Mouse (Mus musculus): ENCODE results near the gene Lgals7. TPM values are rescaled to one million over a fixed set of nuclear protein-coding genes. Genes with fewer than 3 reads are reported as not detected.

Gene Lgals7
- 0.97 and 4.0 TPM in 2 replicates for polyA plus RNA-seq (2016; fragmentation: Nextera tagmentation; extraction: Ambion mirVana)

GRCm38 (mm10) chr7:28863540-28863939, at the start of gene Lgals7:
Gene Lgals7 (plus strand): TSS chr7:28863853.
- Histone ChIP-seq H3K4me1 (replicated peaks) (peaks cover 26% of the 10 kb centered on the region), H3K4me3 (no peak within 1 kb of the TSS), H3K36me3 (no peaks in the 10 kb centered on the region), H3K27me3 (ENCODE audit: insufficient read depth, poor library complexity, severe bottlenecking) (peaks cover 5% of the 10 kb centered on the region; the same call in 1 of the 2 replicates), H3K27ac (peak within 1 kb of the TSS; percentile 50; the same call in 1 of the 2 replicates), H3K9me3 (peaks cover 8% of the 10 kb centered on the region)
- DNase-seq (ENCODE audit: low spot score), result no peak
- WGBS, result 89% methylated on average over 6 of the region's 6 CpGs

GRCm38 (mm10) chr7:28814306-28815034, 49.2 kb upstream of the Lgals7 start:
- Histone ChIP-seq H3K9me3 (no peaks in the 10 kb centered on the region), H3K27ac (no peak overlapping the region), H3K36me3 (peaks cover 79% of the 10 kb centered on the region), H3K27me3 (ENCODE audit: insufficient read depth, poor library complexity, severe bottlenecking) (no peaks in the 10 kb centered on the region), H3K4me1 (replicated peaks) (peaks cover 79% of the 10 kb centered on the region), H3K4me3 (peak overlapping the region; percentile 87; the same call in 1 of the 2 replicates)
- 91% methylated on average over 5 of the region's 5 CpGs for WGBS
- no peak for DNase-seq (ENCODE audit: low spot score)

- no peaks in the 10 kb centered on the region for H3K9me3 ChIP-seq
- H3K27ac ChIP-seq, result no peak overlapping the region
- H3K4me1 ChIP-seq (replicated peaks), result peaks cover 84% of the 10 kb centered on the region
- 0 out of 2 replicates have a peak overlapping the region, but pooled peaks have one; percentile 12 for H3K4me3 ChIP-seq
- peaks cover 87% of the 10 kb centered on the region for H3K36me3 ChIP-seq
- DNase-seq (ENCODE audit: low spot score), result no peak
- 92% methylated on average over 9 of the region's 9 CpGs for WGBS
- H3K27me3 ChIP-seq (ENCODE audit: insufficient read depth, poor library complexity, severe bottlenecking), result no peaks in the 10 kb centered on the region
These were observed 48.4 kb upstream of the Lgals7 start for GRCm38 (mm10) chr7:28815230-28815629.

GRCm38 (mm10) chr7:28816201-28816600, 47.5 kb upstream of the Lgals7 start:
- no peaks in the 10 kb centered on the region for H3K9me3 ChIP-seq
- DNase-seq (ENCODE audit: low spot score), result no peak
- H3K27ac ChIP-seq, result no peak overlapping the region
- H3K36me3 ChIP-seq, result peaks cover 97% of the 10 kb centered on the region
- H3K27me3 ChIP-seq (ENCODE audit: insufficient read depth, poor library complexity, severe bottlenecking), result no peaks in the 10 kb centered on the region
- H3K4me1 ChIP-seq (replicated peaks), result peaks cover 94% of the 10 kb centered on the region
- no peak overlapping the region for H3K4me3 ChIP-seq
- 86% methylated on average over 9 of the region's 9 CpGs for WGBS

GRCm38 (mm10) chr7:28816920-28817319, 46.7 kb upstream of the Lgals7 start:
- no peaks in the 10 kb centered on the region for H3K27me3 ChIP-seq (ENCODE audit: insufficient read depth, poor library complexity, severe bottlenecking)
- no peak overlapping the region for H3K4me3 ChIP-seq
- peaks cover 96% of the 10 kb centered on the region for H3K4me1 ChIP-seq (replicated peaks)
- H3K9me3 ChIP-seq, result no peaks in the 10 kb centered on the region
- H3K27ac ChIP-seq, result no peak overlapping the region
- no peak for DNase-seq (ENCODE audit: low spot score)
- 97% methylated on average over 10 of the region's 10 CpGs for WGBS
- peaks cover 99% of the 10 kb centered on the region for H3K36me3 ChIP-seq

GRCm38 (mm10) chr7:28817524-28817923, 46.1 kb upstream of the Lgals7 start:
- DNase-seq (ENCODE audit: low spot score), result no peak
- H3K27me3 ChIP-seq (ENCODE audit: insufficient read depth, poor library complexity, severe bottlenecking), result no peaks in the 10 kb centered on the region
- H3K27ac ChIP-seq, result no peak overlapping the region
- no peaks in the 10 kb centered on the region for H3K9me3 ChIP-seq
- WGBS, result 83% methylated on average over 6 of the region's 6 CpGs
- no peak overlapping the region for H3K4me3 ChIP-seq
- peaks cover 95% of the 10 kb centered on the region for H3K4me1 ChIP-seq (replicated peaks)
- H3K36me3 ChIP-seq, result peaks cover 99% of the 10 kb centered on the region

GRCm38 (mm10) chr7:28817957-28818356, 45.7 kb upstream of the Lgals7 start:
- Histone ChIP-seq H3K27me3 (ENCODE audit: insufficient read depth, poor library complexity, severe bottlenecking) (no peaks in the 10 kb centered on the region), H3K36me3 (peaks cover 99% of the 10 kb centered on the region), H3K9me3 (no peaks in the 10 kb centered on the region), H3K4me1 (replicated peaks) (peaks cover 92% of the 10 kb centered on the region), H3K27ac (no peak overlapping the region), H3K4me3 (peak overlapping the region; percentile 34; the same call in 1 of the 2 replicates)
- WGBS, result 83% methylated on average over 4 of the region's 4 CpGs
- no peak for DNase-seq (ENCODE audit: low spot score)

GRCm38 (mm10) chr7:28818436-28818835, 45.2 kb upstream of the Lgals7 start:
- no peaks in the 10 kb centered on the region for H3K9me3 ChIP-seq
- no peak for DNase-seq (ENCODE audit: low spot score)
- peaks cover 96% of the 10 kb centered on the region for H3K36me3 ChIP-seq
- WGBS, result 82% methylated on average over 18 of the region's 18 CpGs
- H3K27ac ChIP-seq, result peak overlapping the region; percentile 50; the same call in 1 of the 2 replicates
- peaks cover 89% of the 10 kb centered on the region for H3K4me1 ChIP-seq (replicated peaks)
- no peaks in the 10 kb centered on the region for H3K27me3 ChIP-seq (ENCODE audit: insufficient read depth, poor library complexity, severe bottlenecking)
- peak overlapping the region; percentile 34; the same call in 1 of the 2 replicates for H3K4me3 ChIP-seq

GRCm38 (mm10) chr7:28818861-28819452, 44.7 kb upstream of the Lgals7 start:
- peaks cover 85% of the 10 kb centered on the region for H3K4me1 ChIP-seq (replicated peaks)
- no peak overlapping the region for H3K27ac ChIP-seq
- H3K27me3 ChIP-seq (ENCODE audit: insufficient read depth, poor library complexity, severe bottlenecking), result no peaks in the 10 kb centered on the region
- peak overlapping the region; percentile 34; the same call in 1 of the 2 replicates for H3K4me3 ChIP-seq
- no peaks in the 10 kb centered on the region for H3K9me3 ChIP-seq
- peaks cover 91% of the 10 kb centered on the region for H3K36me3 ChIP-seq
- WGBS, result 89% methylated on average over 4 of the region's 4 CpGs
- DNase-seq (ENCODE audit: low spot score), result no peak

GRCm38 (mm10) chr7:28819571-28819970, 44.1 kb upstream of the Lgals7 start:
- Histone ChIP-seq H3K4me3 (peak overlapping the region; percentile 36; the same call in 1 of the 2 replicates), H3K27me3 (ENCODE audit: insufficient read depth, poor library complexity, severe bottlenecking) (no peaks in the 10 kb centered on the region), H3K9me3 (no peaks in the 10 kb centered on the region), H3K36me3 (peaks cover 85% of the 10 kb centered on the region), H3K27ac (peak overlapping the region; percentile 83), H3K4me1 (replicated peaks) (peaks cover 82% of the 10 kb centered on the region)
- DNase-seq (ENCODE audit: low spot score), result no peak
- 85% methylated on average over 4 of the region's 4 CpGs for WGBS

GRCm38 (mm10) chr7:28820358-28821260, 43.0 kb upstream of the Lgals7 start:
- Histone ChIP-seq H3K36me3 (peaks cover 74% of the 10 kb centered on the region), H3K4me3 (peak overlapping the region; percentile 36), H3K9me3 (no peaks in the 10 kb centered on the region), H3K4me1 (replicated peaks) (peaks cover 79% of the 10 kb centered on the region), H3K27ac (peak overlapping the region; percentile 83), H3K27me3 (ENCODE audit: insufficient read depth, poor library complexity, severe bottlenecking) (no peaks in the 10 kb centered on the region)
- peak; percentile 76 for DNase-seq (ENCODE audit: low spot score)
- WGBS, result 40% methylated on average over 12 of the region's 12 CpGs

- Histone ChIP-seq H3K4me1 (replicated peaks) (peaks cover 77% of the 10 kb centered on the region), H3K27me3 (ENCODE audit: insufficient read depth, poor library complexity, severe bottlenecking) (no peaks in the 10 kb centered on the region), H3K27ac (peak overlapping the region; percentile 83), H3K36me3 (peaks cover 67% of the 10 kb centered on the region), H3K9me3 (no peaks in the 10 kb centered on the region), H3K4me3 (peak overlapping the region; percentile 36; the same call in 1 of the 2 replicates)
- WGBS, result 78% methylated on average over 10 of the region's 10 CpGs
- peak; percentile 16 for DNase-seq (ENCODE audit: low spot score)
These were observed 42.3 kb upstream of the Lgals7 start for GRCm38 (mm10) chr7:28821261-28821831.

All from hindbrain, embryonic 10.5 days (tissue).